Mouse (Mus musculus) midbrain, embryonic 16.5 days (tissue): Measurements from ENCODE around the gene Orai3. TPM values are rescaled to one million over a fixed set of nuclear protein-coding genes. Genes with fewer than 3 reads are reported as not detected.

ENCODE experiments used
- ATAC-seq: fragments of 200-750 bp; cut with Nextera tagmentation; 2 replicates; pipeline ENCODE4 v1.8.0; 2017; ENCODE audit warnings: moderate TSS enrichment
- H3K27ac ChIP-seq: fragments of 300-500 bp; sonication (generic); 2 replicates; pipeline ENCODE4 v1.5.1; 2014; ENCODE audit warnings: mild to moderate bottlenecking, low read length, mixed read lengths
- H3K27me3 ChIP-seq: fragments of 300-500 bp; sonication (generic); 2 replicates; pipeline ENCODE4 v1.6.1; 2014; ENCODE audit warnings: low read depth, low read length, mixed read lengths; ENCODE audit not compliant: control insufficient read depth, insufficient read depth
- H3K36me3 ChIP-seq: fragments of 300-500 bp; sonication (generic); 2 replicates; pipeline ENCODE4 v1.6.1; 2014; ENCODE audit warnings: mild to moderate bottlenecking, low read length, moderate library complexity, mixed read lengths; ENCODE audit not compliant: control insufficient read depth, insufficient read depth
- H3K4me1 ChIP-seq: fragments of 300-500 bp; sonication (generic); 2 replicates; pipeline ENCODE4 v1.6.1; 2014; ENCODE audit warnings: mild to moderate bottlenecking, low read length, mixed read lengths; ENCODE audit not compliant: control insufficient read depth, insufficient read depth
- H3K4me2 ChIP-seq: fragments of 300-500 bp; sonication (generic); 2 replicates; pipeline ENCODE4 v1.6.1; 2014; ENCODE audit warnings: mild to moderate bottlenecking, low read length, mixed read lengths
- H3K4me3 ChIP-seq: fragments of 300-500 bp; sonication (generic); 2 replicates; pipeline ENCODE4 v1.5.1; 2014; ENCODE audit warnings: low read depth, mild to moderate bottlenecking, low read length, moderate library complexity, mixed read lengths
- H3K9ac ChIP-seq: fragments of 300-500 bp; sonication (generic); 2 replicates; pipeline ENCODE4 v1.6.1; 2014; ENCODE audit warnings: low read depth, low read length, mixed read lengths
- H3K9me3 ChIP-seq: fragments of 300-500 bp; sonication (generic); replicated peaks from 2 replicates; pipeline ENCODE4 v1.6.1; 2014; ENCODE audit warnings: mild to moderate bottlenecking, low read length, mixed read lengths; ENCODE audit not compliant: control insufficient read depth, poor library complexity, severe bottlenecking
- WGBS: fragments of 180-500 bp; shearing (Covaris S2); extraction: QIAGEN DNeasy Blood & Tissue Kit; methylation state at CpG from one replicate; pipeline ENCODE4 v1.1.7; 2014; 5-methylcytosine and 5-hydroxymethylcytosine counted together
- polyA plus RNA-seq: library from polyadenylated mRNA; unstranded; fragments of >200 nt; fragmentation: Nextera tagmentation; extraction: Ambion mirVana; gene quantifications from 2 replicates; pipeline ENCODE4 v1.2.1, GENCODE M21; 2015

The Orai3 gene
- polyA plus RNA-seq, 1 experiment from 2014 or later = 8.8 TPM

GRCm38 (mm10) chr7:127814241-127814921 lies 44.8 kb downstream of the Orai3 start:
- no peak for ATAC-seq

GRCm38 (mm10) chr7:127815116-127815665 lies 45.6 kb downstream of the Orai3 start:
- Histone ChIP-seq H3K4me3 (no peak overlapping the region), H3K27ac (no peak overlapping the region), H3K4me2 (no peak overlapping the region), H3K36me3 (peaks cover 23% of the 10 kb centered on the region), H3K9ac (no peak overlapping the region), H3K4me1 (no peaks in the 10 kb centered on the region), H3K9me3 (no peaks in the 10 kb centered on the region), H3K27me3 (no peaks in the 10 kb centered on the region)
- 96% methylated on average over 15 of the region's 15 CpGs for WGBS
- no peak for ATAC-seq

More at GRCm38 (mm10) chr7:127814241-127814921, 44.8 kb downstream of the Orai3 start:
- no peaks in the 10 kb centered on the region for H3K27me3 ChIP-seq
- H3K9me3 ChIP-seq = no peaks in the 10 kb centered on the region
- no peak overlapping the region for H3K4me3 ChIP-seq
- WGBS = 90% methylated on average over 19 of the region's 19 CpGs
- no peaks in the 10 kb centered on the region for H3K4me1 ChIP-seq
- H3K36me3 ChIP-seq = peaks cover 29% of the 10 kb centered on the region
- H3K27ac ChIP-seq = no peak overlapping the region; the same call in 1 of the 2 replicates
- no peak overlapping the region for H3K4me2 ChIP-seq
- no peak overlapping the region for H3K9ac ChIP-seq

- Histone ChIP-seq H3K36me3 (peaks cover 15% of the 10 kb centered on the region), H3K9me3 (no peaks in the 10 kb centered on the region)
- no peak for ATAC-seq
Observed at GRCm38 (mm10) chr7:127815954-127816821, 46.6 kb downstream of the Orai3 start.

GRCm38 (mm10) chr7:127817053-127817452 lies 47.4 kb downstream of the Orai3 start:
- no peak for ATAC-seq
- no peak overlapping the region for H3K9ac ChIP-seq
- H3K27ac ChIP-seq = no peak overlapping the region
- H3K9me3 ChIP-seq = no peaks in the 10 kb centered on the region
- no peak overlapping the region for H3K4me2 ChIP-seq
- peaks cover 14% of the 10 kb centered on the region for H3K36me3 ChIP-seq
- H3K4me3 ChIP-seq = no peak overlapping the region
- 86% methylated on average over 7 of the region's 7 CpGs for WGBS
- peaks cover 8% of the 10 kb centered on the region for H3K4me1 ChIP-seq
- H3K27me3 ChIP-seq = no peaks in the 10 kb centered on the region

More at GRCm38 (mm10) chr7:127815954-127816821, 46.6 kb downstream of the Orai3 start:
- Histone ChIP-seq H3K4me1 (peaks cover 2% of the 10 kb centered on the region; the same call in 1 of the 2 replicates), H3K4me3 (no peak overlapping the region), H3K9ac (no peak overlapping the region), H3K4me2 (no peak overlapping the region), H3K27me3 (no peaks in the 10 kb centered on the region), H3K27ac (no peak overlapping the region)
- 72% methylated on average over 15 of the region's 15 CpGs for WGBS

- H3K4me3 ChIP-seq = no peak overlapping the region
- no peak overlapping the region for H3K9ac ChIP-seq
- H3K27me3 ChIP-seq = no peaks in the 10 kb centered on the region
- ATAC-seq = no peak
- H3K27ac ChIP-seq = no peak overlapping the region
- no peaks in the 10 kb centered on the region for H3K9me3 ChIP-seq
- H3K4me1 ChIP-seq = peaks cover 16% of the 10 kb centered on the region
- 91% methylated on average over 5 of the region's 5 CpGs for WGBS
- peaks cover 14% of the 10 kb centered on the region for H3K36me3 ChIP-seq
- no peak overlapping the region for H3K4me2 ChIP-seq
Observed at GRCm38 (mm10) chr7:127817776-127818175, 48.2 kb downstream of the Orai3 start.

GRCm38 (mm10) chr7:127820836-127821509 lies 51.4 kb downstream of the Orai3 start:
- Histone ChIP-seq H3K27ac (no peak overlapping the region), H3K9me3 (no peaks in the 10 kb centered on the region), H3K9ac (no peak overlapping the region), H3K4me3 (no peak overlapping the region), H3K27me3 (no peaks in the 10 kb centered on the region), H3K36me3 (no peaks in the 10 kb centered on the region), H3K4me1 (peaks cover 26% of the 10 kb centered on the region), H3K4me2 (no peak overlapping the region)
- WGBS = 79% methylated on average over 12 of the region's 13 CpGs
- ATAC-seq = no peak

- H3K4me2 ChIP-seq = peak overlapping the region; percentile 89; the same call in 1 of the 2 replicates
- peaks cover 26% of the 10 kb centered on the region for H3K4me1 ChIP-seq
- no peak overlapping the region for H3K4me3 ChIP-seq
- H3K36me3 ChIP-seq = no peaks in the 10 kb centered on the region
- H3K9ac ChIP-seq = no peak overlapping the region
- no peak overlapping the region for H3K27ac ChIP-seq
- WGBS = 90% methylated on average over 3 of the region's 3 CpGs
- H3K9me3 ChIP-seq = no peaks in the 10 kb centered on the region
- no peak for ATAC-seq
- H3K27me3 ChIP-seq = no peaks in the 10 kb centered on the region
Observed at GRCm38 (mm10) chr7:127822494-127822893, 52.9 kb downstream of the Orai3 start.

- no peaks in the 10 kb centered on the region for H3K27me3 ChIP-seq
- peak overlapping the region; percentile 91 for H3K27ac ChIP-seq
- peak; percentile 33 for ATAC-seq
- H3K4me1 ChIP-seq = peaks cover 26% of the 10 kb centered on the region
- peak overlapping the region; percentile 89 for H3K4me2 ChIP-seq
- peak overlapping the region; percentile 98 for H3K9ac ChIP-seq
- no peaks in the 10 kb centered on the region for H3K36me3 ChIP-seq
- WGBS = 53% methylated on average over 11 of the region's 11 CpGs
- no peaks in the 10 kb centered on the region for H3K9me3 ChIP-seq
- H3K4me3 ChIP-seq = peak overlapping the region; percentile 85
Observed at GRCm38 (mm10) chr7:127823236-127824171, 53.9 kb downstream of the Orai3 start.
